Mouse (Mus musculus) midbrain, embryonic 15.5 days (tissue): ENCODE measurements at regions not wholly inside any gene's neighbourhood (a gene's known extent, or its start where the extent isn't known, plus 50 kb on each side); places are given as distances from the start of the nearest gene placed in this dataset.

Experiments used
- ATAC-seq: fragments of 200-750 bp; cut with Nextera tagmentation; replicated peaks from 2 replicates; pipeline ENCODE4 v1.8.0; 2017; ENCODE audit warnings: moderate TSS enrichment
- H3K27ac ChIP-seq: fragments of 300-500 bp; sonication (generic); 2 replicates; pipeline ENCODE4 v1.5.1; 2015; ENCODE audit warnings: mild to moderate bottlenecking, inconsistent platforms
- H3K27me3 ChIP-seq: fragments of 300-500 bp; sonication (generic); replicated peaks from 2 replicates; pipeline ENCODE4 v1.6.1; 2015; ENCODE audit warnings: inconsistent platforms
- H3K36me3 ChIP-seq: fragments of 300-500 bp; sonication (generic); replicated peaks from 2 replicates; pipeline ENCODE4 v1.6.1; 2015; ENCODE audit warnings: inconsistent platforms
- H3K4me1 ChIP-seq: fragments of 300-500 bp; sonication (generic); 2 replicates; pipeline ENCODE4 v1.6.1; 2015; ENCODE audit warnings: inconsistent platforms
- H3K4me2 ChIP-seq: fragments of 300-500 bp; sonication (generic); 2 replicates; pipeline ENCODE4 v1.6.1; 2015; ENCODE audit warnings: inconsistent platforms, mild to moderate bottlenecking, moderate library complexity
- H3K4me3 ChIP-seq: fragments of 300-500 bp; sonication (generic); 2 replicates; pipeline ENCODE4 v1.5.1; 2015; ENCODE audit warnings: mild to moderate bottlenecking, inconsistent platforms
- H3K9ac ChIP-seq: fragments of 300-500 bp; sonication (generic); 2 replicates; pipeline ENCODE4 v1.6.1; 2015; ENCODE audit warnings: mild to moderate bottlenecking, inconsistent platforms
- H3K9me3 ChIP-seq: fragments of 300-500 bp; sonication (generic); 2 replicates; pipeline ENCODE4 v1.6.1; 2016; ENCODE audit warnings: inconsistent platforms
- WGBS: fragments of 180-500 bp; shearing (Covaris S2); methylation state at CpG from one replicate; pipeline ENCODE4 v1.1.7; 2015; ENCODE audit warnings: mixed read lengths; 5-methylcytosine and 5-hydroxymethylcytosine counted together

- ATAC-seq: peak; percentile 75
- no peaks in the 10 kb centered on the region for H3K36me3 ChIP-seq
- H3K27me3 ChIP-seq: no peaks in the 10 kb centered on the region
- H3K4me2 ChIP-seq: no peak overlapping the region
- H3K9ac ChIP-seq: no peak overlapping the region
- H3K4me3 ChIP-seq: no peak overlapping the region
- WGBS: 13% methylated on average over 5 of the region's 5 CpGs
- H3K9me3 ChIP-seq: no peaks in the 10 kb centered on the region
- peak overlapping the region; percentile 5; the same call in 1 of the 2 replicates for H3K27ac ChIP-seq
- H3K4me1 ChIP-seq: peaks cover 19% of the 10 kb centered on the region
These were observed 248.2 kb upstream of the Kcnab2 start for GRCm38 (mm10) chr4:152725881-152726280.

DNA sequence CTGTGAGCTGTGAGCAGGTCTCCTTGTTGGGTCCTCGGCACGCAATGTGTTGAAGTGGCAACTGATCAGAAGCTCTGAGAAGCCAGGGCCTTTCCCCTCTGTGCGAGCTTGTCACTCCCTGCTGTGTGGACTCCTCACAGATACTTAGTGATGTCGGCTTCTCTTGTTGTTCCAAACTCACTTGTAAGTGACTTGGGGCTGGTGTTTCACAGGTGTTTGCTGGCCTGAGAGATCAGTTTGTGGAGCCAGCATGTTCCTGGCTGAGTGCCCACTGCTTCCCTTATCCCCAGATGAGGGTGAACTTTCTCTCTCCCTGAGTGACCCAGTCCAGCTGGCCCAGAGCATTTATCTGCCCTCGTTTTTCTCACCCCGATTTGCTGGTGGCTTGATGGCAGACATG is 247.8 kb upstream of the Kcnab2 start:
- H3K36me3 ChIP-seq: no peaks in the 10 kb centered on the region
- peaks cover 19% of the 10 kb centered on the region for H3K4me1 ChIP-seq
- H3K4me2 ChIP-seq: no peak overlapping the region
- no peak overlapping the region for H3K4me3 ChIP-seq
- WGBS: 30% methylated on average over 6 of the region's 6 CpGs
- no peak for ATAC-seq
- no peaks in the 10 kb centered on the region for H3K27me3 ChIP-seq
- no peaks in the 10 kb centered on the region for H3K9me3 ChIP-seq
- no peak overlapping the region for H3K9ac ChIP-seq
- peak overlapping the region; percentile 5; the same call in 1 of the 2 replicates for H3K27ac ChIP-seq

DNA sequence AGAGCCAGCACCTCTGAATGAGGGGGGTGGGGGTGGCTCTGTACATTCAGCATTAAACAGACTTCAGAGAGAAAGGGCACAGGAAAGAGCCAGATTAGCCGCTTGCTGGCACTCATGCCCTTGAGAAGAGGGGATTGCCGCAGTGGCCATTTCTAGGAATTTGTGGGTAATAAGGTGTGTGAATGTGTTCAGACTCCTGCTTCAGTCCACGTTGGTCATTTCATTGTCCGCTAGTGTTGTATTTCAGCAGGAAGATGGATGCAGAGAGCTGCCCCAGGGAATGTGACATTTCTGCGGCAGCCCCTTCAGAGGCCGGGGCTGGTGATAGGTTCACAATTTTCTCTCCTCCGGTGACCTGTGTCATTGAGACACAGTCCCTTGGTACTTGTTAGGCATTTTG is 247.1 kb upstream of the Kcnab2 start:
- Histone ChIP-seq H3K9ac (no peak overlapping the region), H3K9me3 (no peaks in the 10 kb centered on the region)
- WGBS: 70% methylated on average over 7 of the region's 7 CpGs

GRCm38 (mm10) chr4:152724026-152724425 is 246.4 kb upstream of the Kcnab2 start:
- Histone ChIP-seq H3K27me3 (no peaks in the 10 kb centered on the region), H3K9ac (no peak overlapping the region), H3K27ac (no peak overlapping the region), H3K4me1 (peaks cover 19% of the 10 kb centered on the region), H3K4me3 (no peak overlapping the region), H3K36me3 (no peaks in the 10 kb centered on the region), H3K4me2 (no peak overlapping the region), H3K9me3 (no peaks in the 10 kb centered on the region)
- ATAC-seq: no peak
- 74% methylated on average over 10 of the region's 10 CpGs for WGBS

More for the DNA sequence above, 247.1 kb upstream of the Kcnab2 start:
- Histone ChIP-seq H3K27me3 (no peaks in the 10 kb centered on the region), H3K4me2 (no peak overlapping the region), H3K4me3 (no peak overlapping the region), H3K36me3 (no peaks in the 10 kb centered on the region), H3K27ac (no peak overlapping the region), H3K4me1 (peaks cover 19% of the 10 kb centered on the region)
- no peak for ATAC-seq

- no peak overlapping the region for H3K4me2 ChIP-seq
- peaks cover 11% of the 10 kb centered on the region for H3K4me1 ChIP-seq
- no peak for ATAC-seq
- H3K36me3 ChIP-seq: no peaks in the 10 kb centered on the region
- WGBS: 85% methylated on average over 8 of the region's 8 CpGs
- no peak overlapping the region for H3K9ac ChIP-seq
- H3K4me3 ChIP-seq: no peak overlapping the region
- H3K27me3 ChIP-seq: no peaks in the 10 kb centered on the region
- H3K27ac ChIP-seq: no peak overlapping the region
- H3K9me3 ChIP-seq: no peaks in the 10 kb centered on the region
These were observed 242.9 kb upstream of the Kcnab2 start for GRCm38 (mm10) chr4:152720528-152720927.

DNA sequence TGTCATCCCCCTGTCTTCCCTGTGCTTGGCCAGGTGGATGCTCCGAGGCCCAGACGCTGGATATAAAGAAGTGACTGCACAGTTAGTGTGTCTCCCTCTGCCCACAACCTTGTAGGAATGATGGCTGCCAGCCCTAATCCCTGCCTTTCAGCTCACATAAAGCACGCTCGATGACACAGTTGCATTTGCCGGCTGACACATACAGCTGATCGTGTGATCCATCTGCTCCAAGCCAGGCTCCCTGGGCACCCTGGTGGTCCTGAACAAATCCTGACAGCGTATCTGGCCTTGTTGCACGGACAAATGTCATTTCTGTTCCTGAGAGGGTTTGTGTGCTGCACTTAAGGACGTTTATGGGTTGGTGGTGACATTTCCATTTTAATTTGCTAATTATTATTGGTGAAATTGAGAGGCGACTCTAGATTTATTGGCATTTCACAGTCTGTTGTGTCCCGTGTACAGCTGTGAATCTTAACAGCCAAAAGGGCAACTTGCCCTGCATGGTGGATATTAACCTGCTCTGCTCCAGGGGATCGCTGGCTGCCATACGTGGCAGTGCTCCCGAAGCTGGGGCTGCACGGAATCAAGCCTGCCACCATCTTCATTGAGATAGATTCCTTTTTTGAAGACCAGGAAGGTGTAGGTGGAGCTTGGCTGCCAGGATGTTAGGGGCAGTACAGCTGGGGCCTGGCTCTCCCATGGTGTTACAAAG is 241.9 kb upstream of the Kcnab2 start:
- WGBS: 64% methylated on average over 15 of the region's 15 CpGs
- no peak for ATAC-seq
- no peak overlapping the region for H3K27ac ChIP-seq

GRCm38 (mm10) chr4:152710339-152710738 is 232.7 kb upstream of the Kcnab2 start:
- no peak overlapping the region for H3K27ac ChIP-seq
- no peak for ATAC-seq
- 86% methylated on average over 5 of the region's 5 CpGs for WGBS
- H3K9me3 ChIP-seq: no peaks in the 10 kb centered on the region
- H3K4me1 ChIP-seq: no peaks in the 10 kb centered on the region
- no peak overlapping the region for H3K4me2 ChIP-seq
- no peak overlapping the region for H3K4me3 ChIP-seq
- H3K27me3 ChIP-seq: no peaks in the 10 kb centered on the region
- no peaks in the 10 kb centered on the region for H3K36me3 ChIP-seq
- H3K9ac ChIP-seq: no peak overlapping the region

More for the DNA sequence above, 241.9 kb upstream of the Kcnab2 start:
- Histone ChIP-seq H3K4me3 (no peak overlapping the region), H3K27me3 (no peaks in the 10 kb centered on the region), H3K9me3 (no peaks in the 10 kb centered on the region), H3K4me2 (no peak overlapping the region), H3K36me3 (no peaks in the 10 kb centered on the region), H3K9ac (no peak overlapping the region), H3K4me1 (peaks cover 2% of the 10 kb centered on the region)

GRCm38 (mm10) chr4:152700217-152700616 is 222.5 kb upstream of the Kcnab2 start:
- Histone ChIP-seq H3K9me3 (no peaks in the 10 kb centered on the region), H3K4me3 (no peak overlapping the region), H3K27me3 (no peaks in the 10 kb centered on the region), H3K4me1 (peaks cover 23% of the 10 kb centered on the region), H3K36me3 (no peaks in the 10 kb centered on the region), H3K4me2 (no peak overlapping the region), H3K9ac (no peak overlapping the region), H3K27ac (no peak overlapping the region)
- ATAC-seq: no peak
- WGBS: 81% methylated on average over 7 of the region's 7 CpGs

DNA sequence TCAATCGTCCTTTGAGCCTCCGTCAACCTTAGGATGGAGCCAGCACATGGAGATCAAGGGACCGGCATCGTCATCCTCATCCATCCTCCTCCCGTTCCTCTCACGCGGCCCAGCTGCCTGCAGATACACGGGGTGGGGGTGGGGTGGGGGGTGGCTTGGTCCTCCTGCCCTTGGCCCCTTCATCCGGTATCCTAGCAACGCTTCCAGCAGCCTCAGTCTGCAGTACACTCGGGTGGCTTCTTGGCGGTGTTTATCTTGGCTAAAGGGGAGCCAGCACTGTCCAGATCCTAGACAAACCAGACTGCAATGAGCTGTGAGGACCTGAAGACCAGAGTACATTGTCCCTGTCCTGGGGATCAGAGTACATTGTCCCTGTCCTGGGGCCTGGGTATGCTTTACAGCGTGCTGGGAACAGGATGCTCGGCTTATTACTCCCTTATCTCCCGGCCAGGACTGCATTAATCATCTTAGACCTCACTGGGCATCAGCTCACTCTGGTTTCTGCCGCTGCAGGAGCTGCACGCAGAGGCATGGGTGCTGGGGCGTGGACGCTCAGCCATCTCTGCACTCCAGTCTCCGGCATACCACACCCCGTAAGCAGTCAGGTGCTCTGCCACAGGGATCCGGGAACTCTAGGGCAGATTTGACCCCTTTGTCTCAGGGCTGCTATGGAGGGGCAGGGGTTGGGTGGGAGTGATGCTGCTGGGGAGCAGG is 219.7 kb upstream of the Kcnab2 start:
- Histone ChIP-seq H3K9ac (peak overlapping the region; percentile 27; the same call in 1 of the 2 replicates), H3K27ac (peak overlapping the region; percentile 85), H3K4me2 (peak overlapping the region; percentile 27), H3K27me3 (no peaks in the 10 kb centered on the region), H3K4me3 (no peak overlapping the region), H3K4me1 (peaks cover 28% of the 10 kb centered on the region), H3K36me3 (no peaks in the 10 kb centered on the region), H3K9me3 (no peaks in the 10 kb centered on the region)
- 14% methylated on average over 22 of the region's 22 CpGs for WGBS
- peak; percentile 91 for ATAC-seq

DNA sequence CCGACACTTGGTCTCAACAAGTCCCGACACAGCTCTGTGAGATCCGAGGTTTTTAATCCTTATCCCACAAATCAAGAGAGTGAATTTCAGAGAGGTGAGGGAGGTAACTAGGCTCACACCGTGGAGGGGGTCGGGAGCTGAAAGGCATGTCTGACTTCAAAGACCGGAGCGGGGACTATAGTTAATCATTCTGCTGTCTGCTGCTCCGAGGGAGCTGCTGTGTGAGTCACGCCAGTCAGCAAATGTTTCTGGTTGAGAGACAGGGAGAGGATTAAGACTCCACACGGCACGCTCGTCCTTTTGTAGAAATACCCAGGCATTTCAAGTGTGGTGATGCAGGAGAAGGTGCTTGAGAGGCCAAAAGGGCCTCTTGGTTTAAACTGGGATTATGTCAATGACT is 214.1 kb upstream of the Kcnab2 start:
- H3K4me3 ChIP-seq: no peak overlapping the region
- peaks cover 22% of the 10 kb centered on the region for H3K4me1 ChIP-seq
- 22% methylated on average over 12 of the region's 12 CpGs for WGBS
- H3K36me3 ChIP-seq: no peaks in the 10 kb centered on the region
- H3K27me3 ChIP-seq: no peaks in the 10 kb centered on the region
- peak overlapping the region; percentile 45 for H3K27ac ChIP-seq
- H3K9ac ChIP-seq: no peak overlapping the region
- H3K4me2 ChIP-seq: no peak overlapping the region
- no peaks in the 10 kb centered on the region for H3K9me3 ChIP-seq
- ATAC-seq: no peak

- no peak overlapping the region for H3K4me2 ChIP-seq
- H3K36me3 ChIP-seq: no peaks in the 10 kb centered on the region
- H3K9me3 ChIP-seq: no peaks in the 10 kb centered on the region
- H3K4me1 ChIP-seq: peaks cover 22% of the 10 kb centered on the region
- no peaks in the 10 kb centered on the region for H3K27me3 ChIP-seq
- H3K4me3 ChIP-seq: no peak overlapping the region
- no peak overlapping the region for H3K9ac ChIP-seq
- 65% methylated on average over 13 of the region's 13 CpGs for WGBS
- peak overlapping the region; percentile 45 for H3K27ac ChIP-seq
- no peak for ATAC-seq
These were observed 213.6 kb upstream of the Kcnab2 start for GRCm38 (mm10) chr4:152691302-152691701.

DNA sequence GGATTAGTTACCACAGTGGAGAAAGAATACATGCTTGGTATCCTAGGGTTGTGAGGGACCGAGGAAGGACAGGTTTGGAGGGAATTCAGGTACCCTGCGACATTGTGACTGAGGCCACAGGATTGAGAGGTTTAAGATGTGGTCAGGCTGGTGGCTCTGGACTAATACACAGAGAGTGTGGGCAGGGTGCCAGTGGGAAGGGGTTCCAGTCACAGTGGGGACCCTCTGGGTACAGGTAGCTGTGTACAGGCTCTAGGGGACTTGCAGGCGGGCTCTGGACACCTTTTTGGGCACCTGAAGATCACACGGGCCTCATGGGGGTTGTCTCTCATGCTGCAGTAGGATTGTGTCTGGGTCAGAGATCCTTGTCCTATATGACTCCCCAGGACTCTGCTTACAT is 213.1 kb upstream of the Kcnab2 start:
- Histone ChIP-seq H3K9ac (no peak overlapping the region), H3K4me2 (no peak overlapping the region), H3K27ac (no peak overlapping the region), H3K36me3 (no peaks in the 10 kb centered on the region), H3K27me3 (no peaks in the 10 kb centered on the region), H3K4me1 (peaks cover 23% of the 10 kb centered on the region), H3K4me3 (no peak overlapping the region), H3K9me3 (no peaks in the 10 kb centered on the region)
- no peak for ATAC-seq
- 75% methylated on average over 4 of the region's 4 CpGs for WGBS

GRCm38 (mm10) chr4:152689831-152690230 is 212.2 kb upstream of the Kcnab2 start:
- Histone ChIP-seq H3K27me3 (no peaks in the 10 kb centered on the region), H3K27ac (no peak overlapping the region), H3K9ac (no peak overlapping the region), H3K4me2 (no peak overlapping the region), H3K4me3 (no peak overlapping the region), H3K4me1 (peaks cover 23% of the 10 kb centered on the region), H3K9me3 (no peaks in the 10 kb centered on the region), H3K36me3 (no peaks in the 10 kb centered on the region)
- ATAC-seq: no peak
- WGBS: 89% methylated on average over 9 of the region's 9 CpGs
